ENCODE assay signal across 8 mouse cellular contexts in genomic region chr2:165234613-165235291, GRCm38 (mm10). TPM values are rescaled to one million over a fixed set of nuclear protein-coding genes. Genes with fewer than 3 reads are reported as not detected.
DNase-seq lines count a peak whose midpoint lies in the region; ATAC-seq and TF ChIP-seq lines count a peak whose summit lies in the region.

TSS of gene Cdh22 (minus strand) at chr2:165234853.

- 0 out of 2 replicates have a peak, but pooled peaks have one; percentile 19 for TF ChIP-seq POLR2A in brain, embryonic 14.5 days (IDR thresholded peaks at IDR 0.05; ENCODE audit: borderline replicate concordance, extremely low read depth, insufficient read depth, insufficient read length, poor library complexity, severe bottlenecking)
- TF ChIP-seq POLR2A in testis, adult 2 months (IDR thresholded peaks at IDR 0.05; ENCODE audit: control insufficient read depth, low read depth, low read length), result no peak

- no peak for TF ChIP-seq CTCF in E14TG2a.4 (conservative IDR thresholded peaks at IDR 0.05; ENCODE audit: low read length)
- TF ChIP-seq CTCF in brain, embryonic 14.5 days (IDR thresholded peaks at IDR 0.05; ENCODE audit: borderline replicate concordance, extremely low read depth, insufficient read depth, insufficient read length), result peak; percentile 68
- TF ChIP-seq CTCF in testis, adult 2 months (IDR thresholded peaks at IDR 0.05; ENCODE audit: control insufficient read depth, insufficient read depth, insufficient replicate concordance, low read depth, low read length), result peak; percentile 14; the same call in 1 of the 2 replicates

- H3K4me1 ChIP-seq in E14TG2a.4 (replicated peaks; ENCODE audit: low read depth, low read length), result peaks cover 17% of the 10 kb centered on the region
- peaks cover 55% of the 10 kb centered on the region for H3K4me1 ChIP-seq in forebrain, embryonic 12.5 days
- peaks cover 10% of the 10 kb centered on the region; the same call in 1 of the 2 replicates for H3K4me1 ChIP-seq in heart, embryonic 16.5 days (ENCODE audit: control insufficient read depth, insufficient read depth, low read length)
- H3K4me1 ChIP-seq in liver, embryonic 12.5 days, result 0 out of 2 replicates have a peak, but pooled peaks cover 7% of the 10 kb centered on the region
- H3K4me1 ChIP-seq in testis, adult 2 months (ENCODE audit: control insufficient read depth, insufficient read depth, low read length), result peaks cover 7% of the 10 kb centered on the region

- WGBS in forebrain, embryonic 12.5 days, result under 1% methylated on average over 55 of the region's 60 CpGs
- WGBS in heart, embryonic 16.5 days, result 1% methylated on average over 53 of the region's 60 CpGs
- WGBS in liver, embryonic 12.5 days (ENCODE audit: insufficient replicate concordance), result 2% methylated on average over 38 of the region's 60 CpGs

- H3K4me3 ChIP-seq in E14TG2a.4 (replicated peaks; ENCODE audit: low read length), result peak within 1 kb of the TSS; percentile 81
- peak within 1 kb of the TSS; percentile 72 for H3K4me3 ChIP-seq in forebrain, embryonic 12.5 days (replicated peaks)
- H3K4me3 ChIP-seq in heart, embryonic 16.5 days (ENCODE audit: low read length), result peak within 1 kb of the TSS; percentile 63
- peak within 1 kb of the TSS; percentile 39 for H3K4me3 ChIP-seq in liver, embryonic 12.5 days
- H3K4me3 ChIP-seq in testis, adult 2 months (ENCODE audit: control insufficient read depth, low read depth, low read length), result peak within 1 kb of the TSS; percentile 48

- H3K36me3 ChIP-seq in E14TG2a.4 (ENCODE audit: insufficient read depth, low read length), result no peaks in the 10 kb centered on the region
- no peaks in the 10 kb centered on the region for H3K36me3 ChIP-seq in forebrain, embryonic 12.5 days (replicated peaks)
- H3K36me3 ChIP-seq in heart, embryonic 16.5 days (ENCODE audit: control insufficient read depth, insufficient read depth), result no peaks in the 10 kb centered on the region
- H3K36me3 ChIP-seq in liver, embryonic 12.5 days, result no peaks in the 10 kb centered on the region
- H3K36me3 ChIP-seq in testis, adult 2 months (ENCODE audit: control insufficient read depth, insufficient read depth, low read length), result no peaks in the 10 kb centered on the region

- H3K4me2 ChIP-seq in forebrain, embryonic 12.5 days, result peak within 1 kb of the TSS; percentile 98
- H3K4me2 ChIP-seq in heart, embryonic 16.5 days (ENCODE audit: low read depth, low read length), result peak within 1 kb of the TSS; percentile 79
- peak within 1 kb of the TSS; percentile 66 for H3K4me2 ChIP-seq in liver, embryonic 12.5 days

- no peaks in the 10 kb centered on the region for H3K9me3 ChIP-seq in E14TG2a.4 (ENCODE audit: low read length)
- no peaks in the 10 kb centered on the region for H3K9me3 ChIP-seq in forebrain, embryonic 12.5 days
- no peaks in the 10 kb centered on the region for H3K9me3 ChIP-seq in heart, embryonic 16.5 days (replicated peaks; ENCODE audit: control insufficient read depth, low read length)
- no peaks in the 10 kb centered on the region for H3K9me3 ChIP-seq in liver, embryonic 12.5 days (replicated peaks)

- H3K27ac ChIP-seq in forebrain, embryonic 12.5 days, result peak within 1 kb of the TSS; percentile 79
- no peak within 1 kb of the TSS for H3K27ac ChIP-seq in heart, embryonic 16.5 days (ENCODE audit: low read length)
- H3K27ac ChIP-seq in liver, embryonic 12.5 days, result no peak within 1 kb of the TSS
- H3K27ac ChIP-seq in testis, adult 2 months (ENCODE audit: control insufficient read depth, insufficient read depth, low read depth, low read length), result no peak within 1 kb of the TSS

- peaks cover 94% of the 10 kb centered on the region for H3K27me3 ChIP-seq in E14TG2a.4 (ENCODE audit: insufficient read depth, low read length)
- peaks cover 76% of the 10 kb centered on the region for H3K27me3 ChIP-seq in forebrain, embryonic 12.5 days
- H3K27me3 ChIP-seq in heart, embryonic 16.5 days (ENCODE audit: control insufficient read depth, insufficient read depth, low read length), result peaks cover 96% of the 10 kb centered on the region
- peaks cover 99% of the 10 kb centered on the region for H3K27me3 ChIP-seq in liver, embryonic 12.5 days (replicated peaks)
- H3K27me3 ChIP-seq in testis, adult 2 months (ENCODE audit: control insufficient read depth, insufficient read depth, low read length), result peaks cover 3% of the 10 kb centered on the region

- peak; percentile 85 for ATAC-seq in forebrain, embryonic 12.5 days (ENCODE audit: low FRiP score)
- peak; percentile 49; the same call in 1 of the 2 replicates for ATAC-seq in heart, embryonic 16.5 days (replicated peaks; ENCODE audit: extremely low read depth, insufficient read depth, low FRiP score)
- ATAC-seq in liver, embryonic 12.5 days, result no peak
- peak; percentile 78 for ATAC-seq in monocyte, adult 5-6 weeks (replicated peaks; ENCODE audit: insufficient number of reproducible peaks, low FRiP score, low TSS enrichment, poor library complexity, severe bottlenecking)

- peak within 1 kb of the TSS; percentile 90 for H3K9ac ChIP-seq in forebrain, embryonic 12.5 days
- H3K9ac ChIP-seq in heart, embryonic 16.5 days (ENCODE audit: low read length), result peak within 1 kb of the TSS; percentile 58
- H3K9ac ChIP-seq in liver, embryonic 12.5 days, result no peak within 1 kb of the TSS; the same call in 1 of the 2 replicates

- DNase-seq in brain, embryonic 14.5 days (ENCODE audit: low read depth), result peak; percentile 88
- peak; percentile 80 to 84 for DNase-seq in kidney, postnatal 4 days

RNA-seq across cellular contexts. Expression of gene Cdh22, which starts in this region (rescaled TPM):
- 14.7 and 25.7 TPM in 2 replicates for polyA plus RNA-seq in brain, embryonic 14.5 days (2012; rRNA removed)
- polyA plus RNA-seq in forebrain, embryonic 12.5 days (2016; fragmentation: Nextera tagmentation; extraction: Ambion mirVana), result 10.6 and 11.4 TPM in 2 replicates
- polyA plus RNA-seq in heart, embryonic 16.5 days (2015; fragmentation: Nextera tagmentation; extraction: Ambion mirVana), result 0.11 and 0.19 TPM in 2 replicates
- 0.04 and 0.07 TPM in 2 replicates for polyA plus RNA-seq in liver, embryonic 12.5 days (2016; fragmentation: Nextera tagmentation; extraction: Ambion mirVana)
- total RNA-seq in monocyte, adult 5-6 weeks (2017), result 0.57 to 8.1 TPM (median 2.1 TPM) in 3 replicates
- polyA plus RNA-seq in testis, adult 2 months (2012; rRNA removed), result 0.35 and 0.37 TPM in 2 replicates

Comparison
In these comparisons a context has a peak if more than half of its experiments do, and no peak if none do; other contexts are left out.
1. Peak in ATAC-seq, H3K4me3 ChIP-seq, H3K9ac ChIP-seq and H3K4me2 ChIP-seq in heart, embryonic 16.5 days; RNA of the gene not detected or under 1 TPM.